Mouse (Mus musculus) forebrain, embryonic 15.5 days (tissue): ENCODE measurements around the gene Nmt1. TPM values are rescaled to one million over a fixed set of nuclear protein-coding genes. Genes with fewer than 3 reads are reported as not detected.

Experiments used
- ATAC-seq: fragments of 200-750 bp; cut with Nextera tagmentation; replicated peaks from 2 replicates; pipeline ENCODE4 v1.8.0; 2017; ENCODE audit warnings: mild to moderate bottlenecking, moderate TSS enrichment, moderate library complexity
- H3K27ac ChIP-seq: fragments of 300-500 bp; sonication (generic); replicated peaks from 2 replicates; pipeline ENCODE4 v1.5.1; 2015; ENCODE audit warnings: mild to moderate bottlenecking, inconsistent platforms
- H3K27me3 ChIP-seq: fragments of 300-500 bp; sonication (generic); 2 replicates; pipeline ENCODE4 v1.6.1; 2015; ENCODE audit warnings: inconsistent platforms
- H3K36me3 ChIP-seq: fragments of 300-500 bp; sonication (generic); 2 replicates; pipeline ENCODE4 v1.6.1; 2015; ENCODE audit warnings: mild to moderate bottlenecking, inconsistent platforms
- H3K4me1 ChIP-seq: fragments of 300-500 bp; sonication (generic); 2 replicates; pipeline ENCODE4 v1.6.1; 2015; ENCODE audit warnings: inconsistent platforms
- H3K4me2 ChIP-seq: fragments of 300-500 bp; sonication (generic); replicated peaks from 2 replicates; pipeline ENCODE4 v1.6.1; 2015; ENCODE audit warnings: mild to moderate bottlenecking, inconsistent platforms
- H3K4me3 ChIP-seq: fragments of 300-500 bp; sonication (generic); 2 replicates; pipeline ENCODE4 v1.5.1; 2015; ENCODE audit warnings: mild to moderate bottlenecking, inconsistent platforms
- H3K9ac ChIP-seq: fragments of 300-500 bp; sonication (generic); replicated peaks from 2 replicates; pipeline ENCODE4 v1.6.1; 2015; ENCODE audit warnings: mild to moderate bottlenecking, inconsistent platforms
- H3K9me3 ChIP-seq: fragments of 300-500 bp; sonication (generic); 2 replicates; pipeline ENCODE4 v1.6.1; 2016; ENCODE audit warnings: inconsistent platforms
- WGBS: fragments of 180-500 bp; shearing (Covaris S2); methylation state at CpG from one replicate; pipeline ENCODE4 v1.1.7; 2015; ENCODE audit warnings: mixed read lengths; 5-methylcytosine and 5-hydroxymethylcytosine counted together
- polyA plus RNA-seq: library from polyadenylated mRNA; unstranded; fragments of >200 nt; fragmentation: Nextera tagmentation; extraction: Ambion mirVana; gene quantifications from 2 replicates; pipeline ENCODE4 v1.2.1, GENCODE M21; 2015

Gene Nmt1
- polyA plus RNA-seq, 1 experiment from 2014 or later = 41.0 TPM

DNA sequence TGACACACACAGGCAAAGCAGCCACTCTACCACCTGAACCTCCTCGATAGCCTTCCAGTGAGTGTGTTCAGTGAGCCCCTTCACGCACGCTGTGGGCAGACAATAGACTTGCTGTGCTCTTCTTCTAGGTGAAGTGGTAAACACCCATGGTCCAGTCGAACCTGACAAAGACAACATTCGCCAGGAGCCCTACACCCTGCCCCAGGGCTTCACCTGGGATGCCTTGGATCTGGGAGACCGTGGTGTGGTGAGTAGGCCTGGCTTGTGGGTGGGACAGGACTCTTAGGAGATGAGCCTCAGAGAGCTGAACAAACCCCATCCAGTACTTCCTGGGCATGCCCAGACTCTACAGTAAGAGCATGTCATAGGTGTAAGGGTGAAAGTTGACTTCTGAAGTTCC is 24.1 kb downstream of the Nmt1 start:
- WGBS = 92% methylated on average over 6 of the region's 6 CpGs
- no peaks in the 10 kb centered on the region for H3K4me1 ChIP-seq
- H3K9me3 ChIP-seq = no peaks in the 10 kb centered on the region
- H3K4me2 ChIP-seq = no peak overlapping the region
- no peak overlapping the region for H3K27ac ChIP-seq
- no peak overlapping the region for H3K4me3 ChIP-seq
- H3K9ac ChIP-seq = no peak overlapping the region
- H3K27me3 ChIP-seq = no peaks in the 10 kb centered on the region
- ATAC-seq = no peak
- peaks cover 58% of the 10 kb centered on the region for H3K36me3 ChIP-seq

DNA sequence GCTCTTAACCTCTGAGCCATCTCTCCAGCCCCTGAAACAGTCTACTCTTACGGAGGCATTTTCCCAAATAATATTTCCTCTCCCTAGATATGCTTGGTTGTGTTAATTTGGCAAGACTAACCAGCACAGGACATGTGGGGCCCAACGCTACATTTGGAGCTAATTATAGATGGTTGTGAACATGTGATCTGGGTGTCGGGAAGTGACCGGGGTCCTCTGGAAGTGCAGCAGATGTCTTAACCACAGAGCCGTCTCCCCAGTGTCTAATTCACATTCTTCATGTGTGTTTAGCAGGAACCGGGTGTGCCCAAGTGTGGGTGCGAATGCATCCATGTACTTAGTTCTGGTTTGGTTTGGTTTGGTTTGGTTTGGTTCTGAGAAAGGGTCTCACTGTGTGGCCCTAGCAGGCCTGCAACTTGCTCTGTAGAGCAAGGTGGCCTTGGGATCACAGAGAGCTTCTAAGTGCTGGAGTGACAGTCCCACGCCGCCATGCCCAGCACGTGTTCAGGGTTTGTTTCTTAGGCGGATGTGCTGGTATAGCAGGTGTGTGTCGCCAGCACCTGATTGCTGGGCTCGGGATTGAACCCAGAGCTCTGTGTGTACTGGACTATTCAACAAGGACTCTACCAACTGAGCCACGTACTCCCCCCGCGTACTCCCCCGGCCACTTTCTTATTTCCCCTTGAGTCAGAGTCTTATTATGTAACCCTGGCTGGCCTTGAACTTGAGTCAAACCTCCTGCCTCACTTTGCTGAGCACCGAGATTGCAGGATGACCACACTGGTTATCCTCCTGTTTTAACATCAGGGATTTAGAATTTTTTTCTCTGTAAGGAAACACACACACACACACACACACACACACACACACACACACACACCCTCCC is 25.4 kb downstream of the Nmt1 start:
- H3K4me3 ChIP-seq = no peak overlapping the region
- no peak overlapping the region for H3K27ac ChIP-seq
- no peak for ATAC-seq
- no peaks in the 10 kb centered on the region for H3K4me1 ChIP-seq
- no peak overlapping the region for H3K9ac ChIP-seq
- 93% methylated on average over 18 of the region's 18 CpGs for WGBS
- H3K9me3 ChIP-seq = no peaks in the 10 kb centered on the region
- H3K4me2 ChIP-seq = no peak overlapping the region
- peaks cover 64% of the 10 kb centered on the region for H3K36me3 ChIP-seq
- H3K27me3 ChIP-seq = no peaks in the 10 kb centered on the region

DNA sequence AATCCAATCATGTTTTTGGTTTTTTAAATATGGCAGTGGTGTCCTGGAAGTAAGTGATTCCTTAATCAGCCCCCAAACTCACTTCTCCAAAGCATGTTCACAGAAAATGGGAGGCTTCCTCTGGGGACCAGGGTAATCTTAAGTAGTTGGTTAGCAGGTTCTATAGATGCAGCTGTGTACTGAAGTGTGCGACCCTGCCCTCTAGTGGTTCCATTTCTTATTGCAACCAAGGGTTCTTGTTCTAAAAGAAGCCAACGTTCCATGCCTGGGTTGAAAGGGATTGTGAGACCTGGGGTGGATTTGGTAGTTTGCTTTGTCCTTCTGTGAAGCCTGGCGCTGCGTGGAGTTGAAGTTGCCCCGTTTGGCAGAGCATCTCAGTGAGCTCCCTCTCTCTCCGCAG is 26.8 kb downstream of the Nmt1 start:
- peaks cover 73% of the 10 kb centered on the region for H3K36me3 ChIP-seq
- H3K4me2 ChIP-seq = no peak overlapping the region
- H3K4me3 ChIP-seq = no peak overlapping the region
- no peak for ATAC-seq
- H3K9me3 ChIP-seq = no peaks in the 10 kb centered on the region
- 39% methylated on average over 6 of the region's 6 CpGs for WGBS
- H3K27me3 ChIP-seq = no peaks in the 10 kb centered on the region
- no peaks in the 10 kb centered on the region for H3K4me1 ChIP-seq
- H3K27ac ChIP-seq = no peak overlapping the region
- no peak overlapping the region for H3K9ac ChIP-seq

DNA sequence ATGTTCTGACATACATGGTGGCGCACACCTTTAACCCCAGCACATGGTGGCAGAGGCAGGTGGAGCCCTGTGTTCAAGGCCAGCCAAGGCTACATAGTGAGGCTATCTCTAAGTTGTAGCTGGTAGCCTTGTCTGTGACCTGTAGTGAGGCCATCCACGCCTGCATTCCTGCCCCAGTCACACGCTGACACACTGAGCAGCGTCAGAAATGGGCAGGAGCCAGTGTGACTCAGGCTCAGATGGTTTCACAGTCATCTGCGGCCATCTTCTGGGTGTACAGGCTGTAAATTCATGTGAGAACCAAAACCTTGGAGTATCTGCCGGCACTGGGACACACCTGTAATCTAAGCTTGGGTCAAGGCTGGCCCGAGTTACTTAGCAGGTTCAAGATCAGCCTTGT is 28.6 kb downstream of the Nmt1 start:
- no peak for ATAC-seq
- no peak overlapping the region for H3K9ac ChIP-seq
- H3K36me3 ChIP-seq = peaks cover 76% of the 10 kb centered on the region
- 99% methylated on average over 7 of the region's 7 CpGs for WGBS
- no peaks in the 10 kb centered on the region for H3K9me3 ChIP-seq
- H3K4me2 ChIP-seq = no peak overlapping the region
- H3K4me1 ChIP-seq = no peaks in the 10 kb centered on the region
- H3K27me3 ChIP-seq = no peaks in the 10 kb centered on the region
- no peak overlapping the region for H3K27ac ChIP-seq
- H3K4me3 ChIP-seq = no peak overlapping the region

DNA sequence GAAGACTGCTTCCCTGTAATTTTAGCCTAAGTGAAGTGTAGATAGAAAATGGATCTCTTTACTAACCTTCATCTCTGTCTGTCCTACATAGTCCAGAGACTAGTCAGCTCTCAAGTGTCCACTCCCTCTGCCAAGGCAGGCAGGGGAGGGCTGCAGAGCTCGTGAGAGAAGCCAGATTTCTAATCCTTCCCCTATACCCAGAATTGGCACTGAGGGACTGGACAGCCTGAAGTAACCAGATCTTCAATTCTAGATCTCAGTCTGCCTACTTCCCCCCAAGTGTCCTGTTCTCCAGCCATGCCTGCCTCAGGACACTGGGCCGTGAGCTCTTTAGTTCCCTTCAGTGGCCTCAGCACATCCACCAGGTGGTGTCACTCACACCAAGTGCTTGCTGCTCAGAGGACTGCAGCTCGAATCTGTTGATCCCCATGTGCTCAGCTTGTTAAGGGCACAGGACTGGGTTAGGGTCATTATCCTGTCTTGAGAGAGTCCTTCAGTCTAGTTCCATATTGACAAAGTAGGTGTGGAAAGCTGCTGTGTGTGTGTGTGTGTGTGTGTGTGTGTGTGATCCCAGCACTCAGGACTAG is 30.6 kb downstream of the Nmt1 start:
- 84% methylated on average over 3 of the region's 3 CpGs for WGBS
- H3K36me3 ChIP-seq = peaks cover 80% of the 10 kb centered on the region
- no peak overlapping the region for H3K4me2 ChIP-seq
- H3K27me3 ChIP-seq = no peaks in the 10 kb centered on the region
- H3K27ac ChIP-seq = no peak overlapping the region
- no peak for ATAC-seq
- H3K4me1 ChIP-seq = no peaks in the 10 kb centered on the region
- H3K9ac ChIP-seq = no peak overlapping the region
- H3K9me3 ChIP-seq = no peaks in the 10 kb centered on the region
- H3K4me3 ChIP-seq = no peak overlapping the region

DNA sequence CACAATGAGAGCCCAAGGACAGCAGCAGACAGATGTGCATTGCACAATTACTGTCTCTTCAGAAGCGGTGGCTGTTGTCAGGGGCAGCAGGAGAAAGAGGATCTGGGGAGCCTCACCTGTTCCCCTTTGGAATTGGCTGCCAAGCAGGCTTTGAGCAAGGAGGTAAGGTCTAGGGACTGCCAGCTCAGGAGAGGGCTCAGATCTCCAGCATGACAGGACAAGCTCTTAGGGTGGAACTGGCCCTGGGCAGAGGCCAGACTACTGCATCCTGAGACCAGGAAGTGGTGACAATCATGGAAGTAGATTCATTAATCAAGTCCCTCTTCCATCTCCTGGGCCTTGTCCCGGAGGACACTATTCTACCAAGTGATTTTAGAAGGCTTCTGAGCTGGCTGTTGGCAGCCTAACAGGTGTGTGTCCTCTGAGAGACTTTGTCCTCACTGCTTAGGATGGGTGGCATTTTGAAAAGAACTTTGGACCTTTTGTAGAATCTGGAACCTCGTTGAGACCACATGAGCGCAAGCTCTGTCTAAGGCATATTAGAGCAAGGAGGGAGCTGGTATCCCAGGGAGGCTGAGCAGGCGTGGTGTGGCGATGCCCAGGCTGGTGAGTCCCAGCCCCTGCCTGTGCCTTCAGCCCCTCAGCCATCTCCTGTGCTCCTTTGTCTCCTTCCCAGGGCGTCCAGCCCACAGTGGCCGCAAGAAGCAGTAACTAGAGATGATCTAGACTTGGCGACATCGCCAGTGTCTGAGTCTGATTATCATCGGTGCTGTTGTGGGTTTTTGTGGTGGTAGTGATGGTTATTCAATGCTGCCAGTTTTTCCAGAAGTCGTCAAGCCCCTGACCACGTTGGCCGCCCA is 38.4 kb downstream of the Nmt1 start:
- Histone ChIP-seq H3K9ac (no peak overlapping the region), H3K4me3 (no peak overlapping the region), H3K27ac (no peak overlapping the region), H3K9me3 (no peaks in the 10 kb centered on the region), H3K27me3 (no peaks in the 10 kb centered on the region), H3K4me1 (no peaks in the 10 kb centered on the region), H3K4me2 (no peak overlapping the region), H3K36me3 (peaks cover 74% of the 10 kb centered on the region)
- 95% methylated on average over 14 of the region's 14 CpGs for WGBS
- ATAC-seq = no peak

DNA sequence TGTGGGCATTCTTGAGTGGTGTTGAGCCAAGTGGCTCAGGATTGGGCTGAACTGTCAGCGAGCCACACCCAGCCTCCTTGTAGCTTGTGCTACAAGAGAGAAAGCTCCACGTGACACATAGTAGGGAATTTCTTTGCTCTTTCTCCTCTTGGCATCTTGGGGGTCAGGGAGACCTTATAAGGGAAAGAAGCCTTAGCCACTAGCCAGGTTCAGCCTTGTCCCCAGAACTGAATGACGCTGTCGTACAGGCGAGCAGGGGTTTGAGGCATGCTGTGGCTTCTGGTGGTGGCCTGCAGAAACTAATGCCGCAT is 39.0 kb downstream of the Nmt1 start:
- no peaks in the 10 kb centered on the region for H3K9me3 ChIP-seq
- no peak overlapping the region for H3K27ac ChIP-seq
- H3K27me3 ChIP-seq = no peaks in the 10 kb centered on the region
- peaks cover 68% of the 10 kb centered on the region for H3K36me3 ChIP-seq
- H3K4me1 ChIP-seq = no peaks in the 10 kb centered on the region
- no peak overlapping the region for H3K4me2 ChIP-seq
- WGBS = 94% methylated on average over 6 of the region's 6 CpGs
- ATAC-seq = no peak
- H3K4me3 ChIP-seq = no peak overlapping the region
- no peak overlapping the region for H3K9ac ChIP-seq

DNA sequence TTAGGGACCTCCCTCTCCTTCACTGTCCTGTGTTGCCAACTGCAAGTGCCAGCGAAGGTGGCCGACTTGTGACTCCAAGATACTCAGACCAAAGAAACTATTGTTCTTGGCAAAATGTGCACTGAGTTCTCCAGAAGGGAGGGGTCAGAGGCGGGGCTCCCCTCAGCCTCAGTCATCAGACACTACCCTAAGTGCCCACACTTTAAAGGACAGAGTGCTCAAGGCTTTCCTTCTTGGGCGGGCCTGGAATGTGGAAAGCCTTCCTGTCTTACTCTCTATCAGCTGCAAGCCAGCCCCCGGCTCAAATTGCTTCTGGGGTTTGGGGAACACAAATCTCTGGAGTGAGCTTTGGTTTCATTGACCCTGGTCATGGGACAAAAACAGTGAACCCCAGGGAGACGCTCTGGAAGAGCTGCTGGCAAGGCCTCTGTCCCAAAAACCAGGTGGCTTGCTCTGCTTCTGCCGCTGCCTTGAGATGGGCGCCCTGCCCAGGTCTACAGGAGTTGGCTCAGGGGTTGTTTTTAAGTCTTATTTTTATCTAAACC is 39.5 kb downstream of the Nmt1 start:
- Histone ChIP-seq H3K27ac (no peak overlapping the region), H3K9me3 (no peaks in the 10 kb centered on the region), H3K9ac (no peak overlapping the region), H3K27me3 (no peaks in the 10 kb centered on the region), H3K36me3 (peaks cover 63% of the 10 kb centered on the region), H3K4me3 (no peak overlapping the region), H3K4me2 (no peak overlapping the region), H3K4me1 (no peaks in the 10 kb centered on the region)
- ATAC-seq = no peak
- 82% methylated on average over 8 of the region's 8 CpGs for WGBS

DNA sequence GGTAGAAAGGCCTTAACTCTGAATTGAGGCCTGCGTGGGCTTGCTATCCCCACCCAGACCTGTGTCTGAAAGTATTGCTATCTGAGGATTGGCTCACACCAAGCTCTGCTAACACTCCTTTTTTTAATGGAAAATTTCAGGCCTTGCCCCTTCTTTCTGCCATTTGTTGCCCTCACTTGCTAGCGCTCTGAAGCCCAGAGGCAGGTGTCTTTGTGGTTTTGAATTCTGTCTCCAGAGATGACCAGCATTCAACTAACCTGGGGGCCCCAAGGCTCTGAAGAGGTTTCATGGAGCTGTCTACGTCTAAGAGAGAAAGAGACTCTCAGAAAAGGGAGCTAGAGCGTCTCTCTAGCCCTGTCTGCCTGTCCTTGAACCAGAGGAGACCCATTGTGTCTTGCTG is 40.3 kb downstream of the Nmt1 start:
- Histone ChIP-seq H3K4me3 (no peak overlapping the region), H3K27me3 (no peaks in the 10 kb centered on the region), H3K9ac (no peak overlapping the region), H3K27ac (no peak overlapping the region), H3K4me2 (no peak overlapping the region), H3K4me1 (no peaks in the 10 kb centered on the region), H3K9me3 (no peaks in the 10 kb centered on the region), H3K36me3 (peaks cover 58% of the 10 kb centered on the region)
- 93% methylated on average over 4 of the region's 4 CpGs for WGBS
- no peak for ATAC-seq

DNA sequence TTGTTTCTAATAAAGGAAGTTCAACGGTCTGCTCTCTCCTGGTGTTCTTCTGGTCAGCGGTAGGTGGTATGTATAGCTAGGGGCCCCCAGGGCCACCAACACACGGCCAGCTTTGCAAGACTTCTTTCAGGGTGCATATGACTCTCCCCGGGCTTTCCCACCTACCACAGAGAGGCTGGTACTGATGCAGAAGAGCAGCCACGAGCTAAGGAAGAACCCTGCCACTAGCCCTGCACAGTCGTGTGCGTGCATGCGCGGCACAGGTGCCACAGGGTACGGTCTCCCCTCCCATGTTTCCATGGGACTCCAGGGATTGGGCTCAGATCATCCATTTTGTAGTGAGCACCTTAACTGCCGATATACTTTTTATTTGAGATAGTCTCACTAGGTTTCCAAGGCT is 40.9 kb downstream of the Nmt1 start:
- no peaks in the 10 kb centered on the region for H3K9me3 ChIP-seq
- H3K27ac ChIP-seq = no peak overlapping the region
- WGBS = 91% methylated on average over 11 of the region's 11 CpGs
- no peak overlapping the region for H3K9ac ChIP-seq
- ATAC-seq = no peak
- no peaks in the 10 kb centered on the region for H3K27me3 ChIP-seq
- H3K4me1 ChIP-seq = no peaks in the 10 kb centered on the region
- no peak overlapping the region for H3K4me3 ChIP-seq
- peaks cover 52% of the 10 kb centered on the region for H3K36me3 ChIP-seq
- H3K4me2 ChIP-seq = no peak overlapping the region

DNA sequence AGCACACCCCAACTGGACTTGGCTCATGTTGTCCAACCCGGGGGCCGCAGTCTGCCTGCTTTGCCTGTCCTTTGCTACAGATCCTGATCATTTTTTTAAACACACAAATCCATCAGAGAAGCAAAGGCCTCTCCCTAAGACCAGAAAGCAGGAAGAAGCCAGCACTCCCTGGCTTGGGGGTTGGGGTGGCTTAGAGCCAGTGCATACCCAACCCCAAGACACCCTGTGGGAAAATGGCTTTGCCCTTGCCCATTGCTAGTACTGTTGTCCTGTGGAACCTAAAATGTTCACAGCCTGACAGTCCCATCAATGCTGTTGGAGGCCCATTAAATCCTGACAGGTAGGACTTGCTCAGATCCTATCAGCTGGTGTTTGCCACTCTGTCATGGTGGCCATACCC is 41.7 kb downstream of the Nmt1 start:
- Histone ChIP-seq H3K4me2 (no peak overlapping the region), H3K9me3 (no peaks in the 10 kb centered on the region), H3K36me3 (peaks cover 43% of the 10 kb centered on the region), H3K27me3 (no peaks in the 10 kb centered on the region), H3K9ac (no peak overlapping the region), H3K4me3 (no peak overlapping the region), H3K27ac (no peak overlapping the region), H3K4me1 (no peaks in the 10 kb centered on the region)
- 99% methylated on average over 2 of the region's 2 CpGs for WGBS
- no peak for ATAC-seq

DNA sequence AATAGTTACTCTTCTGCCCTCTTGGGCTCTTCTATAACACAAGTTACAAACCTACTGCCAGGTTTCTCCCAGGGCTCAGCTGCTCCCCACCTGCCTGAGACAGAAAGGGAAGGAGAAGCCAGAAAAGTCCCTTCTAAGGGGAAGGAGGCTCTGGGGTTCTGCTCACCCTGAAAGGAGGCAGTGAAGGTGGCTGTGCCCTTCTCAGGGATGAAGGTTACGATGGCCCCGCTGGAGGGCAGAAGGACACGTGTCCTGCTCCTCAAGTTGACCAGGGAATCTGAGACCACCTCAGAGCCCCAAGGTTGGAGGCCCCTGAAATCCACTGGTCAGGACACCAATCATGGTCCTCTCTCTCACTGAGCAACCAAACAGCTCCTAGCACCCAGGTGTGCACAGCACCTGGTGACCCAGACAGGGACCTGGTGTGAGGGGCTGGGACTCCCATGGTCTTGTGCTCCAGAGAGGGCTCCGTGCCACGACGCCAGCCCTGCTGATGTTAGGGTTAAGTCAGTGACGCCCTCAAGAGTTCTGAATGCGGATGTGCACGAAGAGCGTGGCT is 42.4 kb downstream of the Nmt1 start:
- Histone ChIP-seq H3K4me3 (no peak overlapping the region), H3K9me3 (no peaks in the 10 kb centered on the region), H3K4me1 (no peaks in the 10 kb centered on the region), H3K9ac (no peak overlapping the region), H3K36me3 (peaks cover 38% of the 10 kb centered on the region), H3K4me2 (no peak overlapping the region), H3K27me3 (no peaks in the 10 kb centered on the region), H3K27ac (no peak overlapping the region)
- 91% methylated on average over 10 of the region's 10 CpGs for WGBS
- ATAC-seq = no peak
